Mouse (Mus musculus): ENCODE measurements at regions not wholly inside any gene's neighbourhood (a gene's known extent, or its start where the extent isn't known, plus 50 kb on each side); places are given as distances from the start of the nearest gene placed in this dataset.

DNA sequence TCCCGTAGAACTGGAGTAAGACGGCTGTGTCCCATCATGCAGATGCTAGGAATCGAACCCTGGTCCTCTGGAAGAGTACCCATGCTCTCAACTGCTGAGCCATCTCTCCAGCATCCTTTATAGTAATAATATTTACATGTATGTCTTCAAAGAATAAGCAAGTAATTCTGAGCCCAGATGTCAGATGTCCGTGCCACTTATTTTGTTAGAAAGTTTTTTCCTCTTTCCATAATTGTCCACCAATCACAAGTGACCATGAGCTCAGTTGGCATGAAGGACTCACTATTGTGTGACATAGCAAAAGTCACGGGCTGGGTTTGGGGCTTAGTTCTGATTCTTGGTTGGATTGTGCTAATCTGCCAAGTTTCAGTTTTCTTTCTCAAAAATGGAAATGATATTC is 78.1 kb upstream of the Intu start:
- DNase-seq (ENCODE audit: low spot score in 2 of 2): no peak

DNA sequence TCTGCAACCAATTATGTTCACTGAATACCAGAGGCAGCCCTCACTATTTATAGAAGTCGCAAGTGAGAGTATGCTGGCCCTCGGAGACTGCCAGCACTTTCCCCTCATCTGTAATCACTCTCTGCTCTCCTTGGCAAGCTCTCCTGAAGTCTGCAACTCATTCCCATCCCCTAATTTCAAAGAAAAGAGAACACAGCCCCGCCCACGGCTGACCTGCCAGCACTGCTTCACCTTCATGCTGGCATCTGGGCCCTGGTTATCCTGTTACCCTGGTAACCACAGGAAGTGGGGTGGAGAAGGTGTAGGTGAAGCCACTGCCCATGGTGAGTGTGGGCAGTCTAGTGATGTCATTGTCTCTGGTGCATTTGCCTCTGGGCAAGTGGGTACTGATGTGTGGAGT is 77.5 kb upstream of the Intu start:
- DNase-seq (ENCODE audit: low spot score in 2 of 2): no peak

DNA sequence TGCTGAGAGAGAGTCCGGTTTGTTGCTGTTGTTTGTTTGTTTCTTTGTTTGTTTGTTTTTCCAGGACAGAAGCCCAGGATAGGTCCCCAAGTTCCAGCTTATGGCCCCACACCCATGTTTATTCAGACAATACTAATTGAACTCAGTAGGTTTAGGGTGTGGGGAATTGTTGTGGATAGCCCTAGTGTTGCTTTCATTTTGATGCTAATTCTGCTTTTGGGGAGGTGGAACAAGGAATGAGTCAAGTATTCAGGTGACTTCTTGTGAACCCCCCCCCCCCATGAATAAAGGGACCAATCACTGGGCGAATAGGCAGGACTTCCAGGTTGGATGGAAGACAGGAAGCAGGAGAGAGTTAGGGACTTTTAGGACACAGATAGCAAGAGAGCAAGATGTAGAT is 75.0 kb upstream of the Intu start:
- DNase-seq (ENCODE audit: low spot score in 2 of 2): no peak

DNA sequence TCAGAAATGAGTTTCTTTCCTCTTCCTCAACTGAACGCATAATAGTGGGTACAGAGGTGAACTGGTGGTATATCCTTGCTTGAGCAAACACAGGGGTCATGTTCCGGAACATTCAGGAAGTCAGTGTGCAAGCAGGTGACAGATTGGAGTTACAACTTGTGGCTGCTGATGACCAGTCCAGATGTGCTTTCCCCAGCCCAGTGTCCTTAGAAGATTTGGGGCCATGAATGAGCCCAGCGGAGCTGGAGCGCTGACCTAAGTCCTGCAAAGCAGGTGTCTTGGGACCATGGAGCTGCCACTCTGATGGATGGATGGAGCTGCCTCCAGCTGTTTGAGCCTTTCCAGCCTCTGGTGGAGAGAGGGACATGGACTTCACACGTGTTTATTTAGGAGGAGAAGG is 72.6 kb upstream of the Intu start:
- no peak for DNase-seq (ENCODE audit: low spot score in 2 of 2)

DNA sequence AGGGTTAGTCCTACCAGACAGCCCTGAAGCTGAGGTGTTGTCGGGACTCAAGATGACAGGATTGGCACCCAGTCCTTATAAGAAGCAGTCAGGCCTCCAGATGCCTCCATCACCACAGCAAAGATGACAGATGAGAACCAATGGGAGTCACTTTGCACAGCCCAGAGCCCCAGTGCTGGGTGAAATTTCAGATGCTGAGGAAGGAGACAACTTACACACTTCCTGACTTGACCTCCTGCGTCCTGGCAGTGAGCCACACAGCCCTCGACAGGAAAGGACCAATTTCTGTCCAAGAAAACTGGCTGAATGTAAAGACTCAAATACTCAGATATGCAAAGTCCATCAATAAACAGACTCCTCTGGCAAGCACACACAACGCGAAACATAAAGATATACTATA is 67.6 kb upstream of the Intu start:
- DNase-seq (ENCODE audit: low spot score in 2 of 2): no peak

DNA sequence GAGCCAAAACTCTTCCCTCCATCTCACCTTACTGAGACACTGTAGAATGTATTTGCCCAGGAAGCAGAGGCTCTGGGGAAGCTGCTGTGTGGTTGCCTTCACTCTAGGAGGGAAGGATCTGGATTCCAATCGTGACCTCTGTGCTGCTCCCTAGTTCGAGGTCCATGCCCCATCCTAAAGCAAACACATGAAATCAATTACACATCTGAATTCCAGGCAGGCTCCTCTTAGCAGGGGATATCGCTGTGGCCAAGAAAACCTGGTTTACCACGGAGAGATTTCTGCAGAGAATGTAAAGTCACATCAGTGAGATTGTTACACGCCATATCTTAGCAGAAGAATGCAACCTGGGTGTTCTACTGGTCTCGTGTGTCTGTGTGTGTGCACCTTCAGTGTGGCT is 61.0 kb upstream of the Intu start:
- no peak for DNase-seq (ENCODE audit: low spot score in 2 of 2)

DNA sequence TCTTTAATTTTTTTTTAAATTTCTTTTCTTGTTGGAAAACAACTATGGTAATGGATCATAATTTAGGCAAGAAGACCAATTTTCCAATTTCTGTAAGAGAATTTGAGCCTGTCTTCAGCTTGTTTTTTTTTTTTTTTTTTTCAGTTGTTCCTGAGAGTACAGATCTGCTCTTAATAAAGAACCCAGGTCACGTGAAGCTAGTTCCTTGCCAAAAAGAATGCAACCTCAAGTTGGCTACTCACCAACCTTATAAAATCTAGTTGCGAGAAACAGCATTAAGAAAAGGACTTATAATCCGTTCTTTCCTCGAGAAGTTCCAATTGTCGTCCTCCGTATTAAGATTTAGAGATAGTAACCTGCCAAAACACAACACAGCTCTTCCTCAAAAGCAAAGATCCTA is 58.3 kb upstream of the Intu start:
- no peak for DNase-seq (ENCODE audit: low spot score in 2 of 2)

DNA sequence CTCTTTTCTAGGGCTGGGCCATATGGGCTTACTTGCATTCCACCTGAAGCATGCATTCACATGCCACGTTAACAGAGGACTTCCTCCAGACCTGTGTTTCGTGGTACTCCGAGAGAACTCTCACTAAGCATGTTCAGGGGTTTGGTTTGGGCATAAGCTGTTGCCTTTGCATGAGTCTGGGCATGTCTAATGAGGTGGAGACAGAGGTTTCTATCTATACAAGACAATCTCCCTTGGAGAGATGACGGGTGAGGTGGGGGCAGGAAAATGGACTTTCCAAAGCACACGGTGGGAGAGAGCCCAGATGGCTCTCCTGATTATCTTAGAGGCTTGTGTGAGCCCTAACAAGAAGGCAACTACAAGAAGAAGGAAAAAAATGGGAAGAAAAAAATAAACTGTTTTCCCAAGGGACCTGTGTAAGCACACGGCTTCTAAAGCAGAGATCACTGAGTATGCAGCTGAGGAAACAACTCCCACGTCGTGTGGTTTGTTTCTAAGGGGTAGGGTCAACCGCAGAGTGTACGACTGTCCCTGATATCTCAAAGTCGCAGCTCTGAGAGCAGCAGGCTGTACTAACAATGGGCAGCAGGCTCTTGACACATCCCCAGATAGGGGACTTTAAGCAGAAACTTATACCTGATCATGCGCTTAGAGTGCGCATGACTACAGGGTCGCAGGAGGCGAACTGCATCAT is 50.7 kb upstream of the Intu start:
- DNase-seq (ENCODE audit: low spot score in 2 of 2): no peak

Data from left cerebral cortex, adult 8-10 months (tissue).